In the genomic region with DNA sequence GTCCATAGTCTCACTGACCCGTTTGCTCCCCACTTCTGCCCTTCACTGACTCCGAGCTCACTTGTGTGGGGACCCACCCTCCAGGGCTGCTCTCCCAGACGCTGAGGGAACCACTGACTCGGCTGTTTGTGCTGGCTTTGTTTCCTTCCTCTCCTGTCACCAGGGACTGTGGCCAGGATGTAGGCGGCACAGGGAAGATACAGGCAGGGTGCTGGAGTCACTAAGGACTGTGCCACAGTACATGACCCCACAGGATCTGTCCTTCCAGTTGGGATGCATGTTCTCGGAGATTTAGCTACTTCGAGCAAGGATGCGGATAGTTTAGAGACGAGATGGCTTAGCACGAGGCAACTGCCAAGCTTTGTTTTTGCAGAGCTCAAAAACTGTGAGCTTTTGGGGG, we compare ENCODE assay signal across 9 mouse cellular contexts. TPM values are rescaled to one million over a fixed set of nuclear protein-coding genes. Genes with fewer than 3 reads are reported as not detected.
A peak's percentile ranks its signal among the peaks of the same experiment; 100 is the strongest.
DNase-seq lines count a peak whose midpoint lies in the region; ATAC-seq and TF ChIP-seq lines count a peak whose summit lies in the region.
"Had no signal": no experiment of that assay in that cellular context is flagged by ENCODE, and none has a peak within 500 bp of the region (broad histone marks: within the 10 kb centered on the region; RNA-seq: fewer than 3 reads in every experiment).

No protein-coding gene starts in this region.

- DNase-seq in cerebellum, adult 11-12 months, result peak; percentile 57
- no peak for DNase-seq in cerebellum, postnatal 4 days (ENCODE audit: low spot score in 2 of 2)
- DNase-seq in T-cell, adult 2 months (ENCODE audit: low spot score), result peak; percentile 15
- DNase-seq in heart, postnatal 0 days (ENCODE audit: low spot score), result no peak
- DNase-seq in lung, postnatal 0 days (ENCODE audit: low spot score), result peak; percentile 25
- DNase-seq in midbrain, embryonic 10.5 days (ENCODE audit: low spot score), result no peak

- no peaks in the 10 kb centered on the region for H3K9me3 ChIP-seq in heart, postnatal 0 days (replicated peaks; ENCODE audit: control insufficient read depth, low read length)
- H3K9me3 ChIP-seq in lung, postnatal 0 days (ENCODE audit: low read length), result no peaks in the 10 kb centered on the region
- no peaks in the 10 kb centered on the region for H3K9me3 ChIP-seq in midbrain, embryonic 15.5 days
- no peaks in the 10 kb centered on the region for H3K9me3 ChIP-seq in midbrain, embryonic 10.5 days (replicated peaks)

- peaks cover 21% of the 10 kb centered on the region for H3K4me1 ChIP-seq in heart, postnatal 0 days (ENCODE audit: control insufficient read depth, insufficient read depth)
- H3K4me1 ChIP-seq in lung, postnatal 0 days (ENCODE audit: insufficient read depth, low read depth, low read length), result no peaks in the 10 kb centered on the region
- H3K4me1 ChIP-seq in midbrain, embryonic 15.5 days, result peaks cover 8% of the 10 kb centered on the region; the same call in 1 of the 2 replicates
- peaks cover 13% of the 10 kb centered on the region for H3K4me1 ChIP-seq in midbrain, embryonic 10.5 days

- TF ChIP-seq CTCF in heart, postnatal 0 days (IDR thresholded peaks at IDR 0.05; ENCODE audit: low read depth), result no peak
- no peak for TF ChIP-seq CTCF in lung, postnatal 0 days (IDR thresholded peaks at IDR 0.05)

- H3K27me3 ChIP-seq in heart, postnatal 0 days (ENCODE audit: control insufficient read depth, insufficient read depth, low read length), result no peaks in the 10 kb centered on the region
- H3K27me3 ChIP-seq in lung, postnatal 0 days (replicated peaks; ENCODE audit: insufficient read depth, low read length), result no peaks in the 10 kb centered on the region
- no peaks in the 10 kb centered on the region for H3K27me3 ChIP-seq in midbrain, embryonic 15.5 days (replicated peaks)
- peaks cover 14% of the 10 kb centered on the region for H3K27me3 ChIP-seq in midbrain, embryonic 10.5 days (ENCODE audit: low read depth, poor library complexity, severe bottlenecking)

- H3K36me3 ChIP-seq in heart, postnatal 0 days (replicated peaks; ENCODE audit: control insufficient read depth, insufficient read depth, low read length), result no peaks in the 10 kb centered on the region
- H3K36me3 ChIP-seq in lung, postnatal 0 days (ENCODE audit: insufficient read depth, low read length), result no peaks in the 10 kb centered on the region
- no peaks in the 10 kb centered on the region for H3K36me3 ChIP-seq in midbrain, embryonic 15.5 days (replicated peaks)
- no peaks in the 10 kb centered on the region for H3K36me3 ChIP-seq in midbrain, embryonic 10.5 days

- WGBS in heart, postnatal 0 days, result 33% methylated on average over 10 of the region's 10 CpGs
- WGBS in lung, postnatal 0 days, result 32% methylated on average over 10 of the region's 10 CpGs
- WGBS in midbrain, embryonic 15.5 days, result 47% methylated on average over 10 of the region's 10 CpGs
- 42% methylated on average over 10 of the region's 10 CpGs for WGBS in midbrain, embryonic 10.5 days

- ATAC-seq in heart, postnatal 0 days (ENCODE audit: insufficient read depth, low read depth), result 0 out of 2 replicates have a peak, but pooled peaks have one; percentile 27
- ATAC-seq in lung, postnatal 0 days, result peak; percentile 64
- ATAC-seq in midbrain, embryonic 15.5 days (replicated peaks), result no peak
- no peak for ATAC-seq in frontal cortex, adult (ENCODE audit: low TSS enrichment)

- no peak overlapping the region for H3K9ac ChIP-seq in heart, postnatal 0 days (replicated peaks; ENCODE audit: low read depth, low read length)
- H3K9ac ChIP-seq in lung, postnatal 0 days (replicated peaks; ENCODE audit: low read depth), result no peak overlapping the region
- no peak overlapping the region for H3K9ac ChIP-seq in midbrain, embryonic 15.5 days

- peak overlapping the region; percentile 12; the same call in 1 of the 2 replicates for H3K4me2 ChIP-seq in heart, postnatal 0 days (ENCODE audit: low read depth, low read length)
- H3K4me2 ChIP-seq in lung, postnatal 0 days (replicated peaks; ENCODE audit: low read depth, low read length), result no peak overlapping the region
- H3K4me2 ChIP-seq in midbrain, embryonic 15.5 days, result no peak overlapping the region

- H3K4me3 ChIP-seq in heart, postnatal 0 days (ENCODE audit: low read depth, low read length), result no peak overlapping the region
- H3K4me3 ChIP-seq in lung, postnatal 0 days (ENCODE audit: low read depth, low read length), result no peak overlapping the region
- H3K4me3 ChIP-seq in midbrain, embryonic 15.5 days, result no peak overlapping the region
- no peak overlapping the region for H3K4me3 ChIP-seq in midbrain, embryonic 10.5 days
- H3K4me3 ChIP-seq: erythroblast, embryonic 14.5 days had no signal

- H3K27ac ChIP-seq in heart, postnatal 0 days (ENCODE audit: low read depth), result peak overlapping the region; percentile 21; the same call in 1 of the 2 replicates
- no peak overlapping the region for H3K27ac ChIP-seq in lung, postnatal 0 days (ENCODE audit: low read length)
- no peak overlapping the region for H3K27ac ChIP-seq in midbrain, embryonic 15.5 days
- H3K27ac ChIP-seq in midbrain, embryonic 10.5 days (replicated peaks), result no peak overlapping the region

- no peak for TF ChIP-seq EP300 in heart, postnatal 0 days (IDR thresholded peaks at IDR 0.05; ENCODE audit: low read depth)
- no peak for TF ChIP-seq EP300 in lung, postnatal 0 days (IDR thresholded peaks at IDR 0.05)

RNA-seq across cellular contexts. Expression of gene Aak1, which starts 25.5 kb away (rescaled TPM):
- total RNA-seq in heart, postnatal 0 days (2014; rRNA removed; ENCODE audit: low replicate concordance), result 24.9 and 46.7 TPM in 2 replicates
- polyA plus RNA-seq in heart, postnatal 0 days (2015; fragmentation: Nextera tagmentation; extraction: Ambion mirVana), result 9.2 and 10.0 TPM in 2 replicates
- polyA plus RNA-seq in lung, postnatal 0 days (2015; fragmentation: Nextera tagmentation; extraction: Ambion mirVana), result 5.5 and 6.3 TPM in 2 replicates
- 44.0 and 51.8 TPM in 2 replicates for polyA plus RNA-seq in midbrain, embryonic 15.5 days (2015; fragmentation: Nextera tagmentation; extraction: Ambion mirVana)
- polyA plus RNA-seq in midbrain, embryonic 10.5 days (2016; fragmentation: Nextera tagmentation; extraction: Ambion mirVana), result 10.2 and 15.4 TPM in 2 replicates

RNA-seq across cellular contexts. Expression of gene Anxa4, which starts 30.4 kb away (rescaled TPM):
- 23.7 and 26.7 TPM in 2 replicates for total RNA-seq in heart, postnatal 0 days (2014; rRNA removed; ENCODE audit: low replicate concordance)
- polyA plus RNA-seq in heart, postnatal 0 days (2015; fragmentation: Nextera tagmentation; extraction: Ambion mirVana), result 25.3 and 26.1 TPM in 2 replicates
- 167 and 208 TPM in 2 replicates for polyA plus RNA-seq in lung, postnatal 0 days (2015; fragmentation: Nextera tagmentation; extraction: Ambion mirVana)
- polyA plus RNA-seq in midbrain, embryonic 15.5 days (2015; fragmentation: Nextera tagmentation; extraction: Ambion mirVana), result 5.5 and 5.9 TPM in 2 replicates
- 4.5 and 5.2 TPM in 2 replicates for polyA plus RNA-seq in midbrain, embryonic 10.5 days (2016; fragmentation: Nextera tagmentation; extraction: Ambion mirVana)
- polyA plus RNA-seq: erythroblast, embryonic 14.5 days had no signal

Comparison
In these comparisons a context has a peak if more than half of its experiments do, and no peak if none do; other contexts are left out.
1. DNase-seq: peak in cerebellum, adult 11-12 months (single experiment), T-cell, adult 2 months (single experiment) and lung, postnatal 0 days (single experiment); none in cerebellum, postnatal 4 days (0 of 2), heart, postnatal 0 days (single experiment) and midbrain, embryonic 10.5 days (single experiment).
2. ATAC-seq: peak in heart, postnatal 0 days (single experiment) and lung, postnatal 0 days (single experiment); none in midbrain, embryonic 15.5 days (single experiment) and frontal cortex, adult (single experiment).